Mouse (Mus musculus) forebrain, embryonic 10.5 days (tissue): ENCODE measurements around the gene Cpne4. TPM values are rescaled to one million over a fixed set of nuclear protein-coding genes. Genes with fewer than 3 reads are reported as not detected.

Experiments
- DNase-seq: peaks from one replicate; pipeline ENCODE4 v3.0.0-alpha.2; 2017; ENCODE audit warnings: low spot score; ENCODE audit errors: extremely low spot score
- H3K27ac ChIP-seq: fragments of 300-500 bp; sonication (generic); 2 replicates; pipeline ENCODE4 v1.5.1; 2016; ENCODE audit warnings: mild to moderate bottlenecking
- H3K27me3 ChIP-seq: fragments of 300-500 bp; sonication (generic); 2 replicates; pipeline ENCODE4 v1.6.1; 2016; ENCODE audit warnings: mild to moderate bottlenecking; ENCODE audit not compliant: poor library complexity, severe bottlenecking
- H3K36me3 ChIP-seq: fragments of 300-500 bp; sonication (generic); replicated peaks from 2 replicates; pipeline ENCODE4 v1.6.1; 2016; ENCODE audit warnings: mild to moderate bottlenecking, moderate library complexity
- H3K4me1 ChIP-seq: fragments of 300-500 bp; sonication (generic); 2 replicates; pipeline ENCODE4 v1.6.1; 2016
- H3K4me3 ChIP-seq: fragments of 300-500 bp; sonication (generic); 2 replicates; pipeline ENCODE4 v1.5.1; 2016; ENCODE audit warnings: mild to moderate bottlenecking, moderate library complexity
- H3K9me3 ChIP-seq: fragments of 300-500 bp; sonication (generic); 2 replicates; pipeline ENCODE4 v1.6.1; 2016; ENCODE audit warnings: mild to moderate bottlenecking, moderate library complexity
- WGBS: fragments of 180-500 bp; shearing (Covaris S2); methylation state at CpG from one replicate; pipeline ENCODE4 v1.1.7; 2016; 5-methylcytosine and 5-hydroxymethylcytosine counted together
- polyA plus RNA-seq: library from polyadenylated mRNA; unstranded; fragments of >200 nt; fragmentation: Nextera tagmentation; extraction: Ambion mirVana; gene quantifications from 2 replicates; pipeline ENCODE4 v1.2.1, GENCODE M21; 2016

Gene Cpne4
- polyA plus RNA-seq, 1 experiment from 2014 or later = 0.35 TPM

DNA sequence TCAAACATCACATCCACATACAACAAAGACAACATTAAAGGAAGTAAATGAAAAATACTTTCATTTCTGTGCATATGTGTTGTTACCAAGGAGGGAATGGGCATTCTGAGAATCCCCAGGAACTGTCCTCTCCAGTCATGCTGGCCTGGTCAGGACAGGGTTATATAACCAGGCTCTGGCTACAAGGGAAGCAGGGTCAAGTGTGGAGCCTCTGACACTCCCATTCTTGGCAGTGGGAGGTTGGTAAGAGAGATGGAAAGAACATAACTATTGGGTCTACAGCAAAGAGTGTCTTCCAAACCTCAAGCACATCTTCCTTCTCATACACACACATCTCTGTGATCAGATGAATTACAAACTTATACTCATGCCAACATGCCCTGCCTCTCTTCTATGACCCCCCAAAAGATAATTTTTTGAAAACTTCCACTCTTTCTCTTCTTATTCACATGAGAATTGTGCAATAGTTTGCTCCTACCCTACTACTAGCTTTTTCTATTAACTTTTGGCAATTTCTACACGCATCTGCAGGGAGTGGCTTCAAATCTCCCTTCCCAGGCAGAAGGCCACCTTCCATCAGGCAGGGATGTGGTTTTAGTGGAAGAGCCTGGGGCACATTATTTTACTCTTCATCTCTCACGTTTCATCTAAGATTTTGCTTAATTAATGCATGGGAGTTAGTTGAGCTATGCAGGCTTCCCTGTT is 298.3 kb downstream of the Cpne4 start:
- no peaks in the 10 kb centered on the region for H3K9me3 ChIP-seq
- H3K4me3 ChIP-seq = no peak overlapping the region
- no peak for DNase-seq
- no peaks in the 10 kb centered on the region for H3K27me3 ChIP-seq
- H3K36me3 ChIP-seq = no peaks in the 10 kb centered on the region
- no peak overlapping the region for H3K27ac ChIP-seq
- 81% methylated on average over 2 of the region's 2 CpGs for WGBS
- no peaks in the 10 kb centered on the region for H3K4me1 ChIP-seq

- no peaks in the 10 kb centered on the region for H3K4me1 ChIP-seq
- no peak overlapping the region for H3K27ac ChIP-seq
- H3K4me3 ChIP-seq = no peak overlapping the region
- WGBS = 81% methylated on average over 3 of the region's 3 CpGs
- H3K36me3 ChIP-seq = no peaks in the 10 kb centered on the region
- no peak for DNase-seq
- no peaks in the 10 kb centered on the region for H3K9me3 ChIP-seq
- H3K27me3 ChIP-seq = no peaks in the 10 kb centered on the region
Observed at GRCm38 (mm10) chr9:104853701-104854100, 306.6 kb downstream of the Cpne4 start.

DNA sequence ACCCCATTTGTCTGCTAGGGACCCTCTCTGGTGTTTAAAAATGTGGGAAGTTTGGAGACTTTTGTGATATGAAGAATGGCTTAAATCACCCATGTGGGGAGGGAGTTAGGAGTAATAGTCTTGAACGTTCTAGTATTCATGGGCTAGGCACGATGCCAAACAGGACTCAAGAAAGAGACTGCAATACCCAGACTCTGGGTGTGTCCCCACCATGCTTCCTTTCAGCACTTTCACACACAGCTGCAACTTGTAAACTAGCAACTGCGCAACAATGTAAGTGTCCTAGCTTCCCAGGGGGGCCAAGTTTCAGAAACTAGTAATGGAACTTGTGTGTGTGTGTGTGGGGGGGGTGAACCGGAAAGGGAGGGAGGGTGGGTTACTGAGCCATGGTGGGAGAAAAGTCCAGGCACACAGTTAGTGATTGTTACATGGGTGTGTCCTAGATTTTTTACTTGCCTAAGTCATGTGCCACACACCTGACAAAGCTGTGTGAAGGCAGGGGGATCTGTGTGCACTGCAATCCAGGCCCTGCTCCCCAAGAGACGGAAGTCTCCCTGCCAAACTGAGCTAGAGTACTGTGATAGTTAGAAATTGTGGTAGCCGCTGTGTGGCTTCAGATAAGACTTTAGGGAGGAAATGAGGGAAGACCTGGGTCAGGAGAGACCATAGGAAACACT is 307.3 kb downstream of the Cpne4 start:
- no peaks in the 10 kb centered on the region for H3K9me3 ChIP-seq
- no peaks in the 10 kb centered on the region for H3K36me3 ChIP-seq
- WGBS = 89% methylated on average over 6 of the region's 6 CpGs
- H3K4me3 ChIP-seq = no peak overlapping the region
- no peaks in the 10 kb centered on the region for H3K4me1 ChIP-seq
- no peak for DNase-seq
- no peaks in the 10 kb centered on the region for H3K27me3 ChIP-seq
- no peak overlapping the region for H3K27ac ChIP-seq

GRCm38 (mm10) chr9:104865830-104866229 is 318.7 kb downstream of the Cpne4 start:
- H3K27ac ChIP-seq = no peak overlapping the region
- no peaks in the 10 kb centered on the region for H3K4me1 ChIP-seq
- H3K4me3 ChIP-seq = no peak overlapping the region
- WGBS = 84% methylated on average over 1 of the region's 1 CpGs
- H3K9me3 ChIP-seq = no peaks in the 10 kb centered on the region
- no peaks in the 10 kb centered on the region for H3K36me3 ChIP-seq
- H3K27me3 ChIP-seq = no peaks in the 10 kb centered on the region
- DNase-seq = no peak

DNA sequence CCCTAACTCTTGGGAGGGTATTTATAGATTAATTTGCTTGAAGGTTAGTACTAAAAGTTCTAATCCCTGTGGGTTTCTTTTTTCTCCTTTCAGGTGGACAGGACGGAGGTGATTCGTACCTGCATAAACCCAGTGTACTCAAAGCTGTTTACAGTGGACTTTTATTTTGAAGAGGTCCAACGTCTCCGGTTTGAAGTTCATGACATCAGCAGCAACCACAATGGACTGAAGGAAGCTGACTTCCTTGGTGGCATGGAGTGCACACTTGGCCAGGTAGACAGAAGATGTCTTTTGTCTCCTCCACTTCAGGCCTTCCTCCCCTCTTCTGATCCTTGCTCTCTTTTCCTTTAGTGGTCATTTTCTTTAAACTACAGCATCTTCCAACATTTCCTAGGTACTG is 325.5 kb downstream of the Cpne4 start:
- Histone ChIP-seq H3K27me3 (no peaks in the 10 kb centered on the region), H3K4me3 (no peak overlapping the region), H3K4me1 (no peaks in the 10 kb centered on the region), H3K27ac (no peak overlapping the region), H3K9me3 (no peaks in the 10 kb centered on the region), H3K36me3 (no peaks in the 10 kb centered on the region)
- DNase-seq = no peak
- 94% methylated on average over 4 of the region's 4 CpGs for WGBS

DNA sequence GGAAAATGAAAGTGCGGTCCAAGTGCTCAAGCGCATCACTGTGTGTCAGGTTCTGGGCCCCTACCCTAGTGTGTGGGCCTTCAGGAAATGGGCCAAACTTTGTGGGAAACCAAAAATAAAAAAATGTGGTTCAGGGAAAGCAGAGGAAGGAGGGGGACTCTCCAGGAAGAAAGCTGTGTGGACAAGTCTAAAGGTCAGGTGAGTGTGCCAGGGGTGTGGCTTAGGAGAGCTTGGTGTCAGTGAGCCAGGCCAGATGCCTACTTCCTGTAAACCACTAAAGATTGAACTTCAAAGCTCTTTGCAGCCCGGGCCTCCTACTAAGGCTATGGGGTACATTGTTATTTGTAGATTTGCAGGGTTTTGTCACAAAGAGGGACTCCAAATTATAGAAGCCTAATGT is 327.1 kb downstream of the Cpne4 start:
- Histone ChIP-seq H3K27ac (no peak overlapping the region), H3K4me1 (no peaks in the 10 kb centered on the region), H3K4me3 (no peak overlapping the region), H3K27me3 (no peaks in the 10 kb centered on the region), H3K36me3 (no peaks in the 10 kb centered on the region), H3K9me3 (no peaks in the 10 kb centered on the region)
- 85% methylated on average over 3 of the region's 3 CpGs for WGBS
- DNase-seq = no peak

GRCm38 (mm10) chr9:104877014-104877413 is 329.9 kb downstream of the Cpne4 start:
- 85% methylated on average over 3 of the region's 3 CpGs for WGBS
- Histone ChIP-seq H3K9me3 (no peaks in the 10 kb centered on the region), H3K27me3 (no peaks in the 10 kb centered on the region), H3K27ac (no peak overlapping the region), H3K36me3 (no peaks in the 10 kb centered on the region), H3K4me3 (no peak overlapping the region), H3K4me1 (no peaks in the 10 kb centered on the region)
- DNase-seq = no peak

DNA sequence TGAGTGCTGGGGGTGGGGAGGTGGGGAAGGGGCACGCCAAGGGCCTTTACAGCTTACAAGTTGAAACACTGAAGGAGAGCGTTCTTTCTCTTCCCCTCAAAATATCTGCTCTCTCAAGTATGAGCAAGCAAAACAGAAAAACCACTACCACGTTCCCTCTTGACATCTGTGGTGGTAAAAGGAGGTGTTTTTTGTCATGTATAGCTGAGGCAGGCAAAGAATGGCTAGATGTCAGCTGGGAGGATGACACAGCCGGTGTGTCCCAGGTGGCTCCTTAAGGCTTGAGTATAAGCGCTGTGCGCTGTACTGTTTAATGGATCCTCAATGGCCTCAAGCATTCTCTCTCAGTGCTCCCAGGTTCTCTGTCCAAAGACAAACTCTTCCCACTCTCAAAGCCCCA is 331.5 kb downstream of the Cpne4 start:
- H3K4me3 ChIP-seq = no peak overlapping the region
- no peaks in the 10 kb centered on the region for H3K36me3 ChIP-seq
- no peaks in the 10 kb centered on the region for H3K4me1 ChIP-seq
- no peaks in the 10 kb centered on the region for H3K9me3 ChIP-seq
- 89% methylated on average over 6 of the region's 6 CpGs for WGBS
- no peaks in the 10 kb centered on the region for H3K27me3 ChIP-seq
- DNase-seq = no peak
- H3K27ac ChIP-seq = no peak overlapping the region

DNA sequence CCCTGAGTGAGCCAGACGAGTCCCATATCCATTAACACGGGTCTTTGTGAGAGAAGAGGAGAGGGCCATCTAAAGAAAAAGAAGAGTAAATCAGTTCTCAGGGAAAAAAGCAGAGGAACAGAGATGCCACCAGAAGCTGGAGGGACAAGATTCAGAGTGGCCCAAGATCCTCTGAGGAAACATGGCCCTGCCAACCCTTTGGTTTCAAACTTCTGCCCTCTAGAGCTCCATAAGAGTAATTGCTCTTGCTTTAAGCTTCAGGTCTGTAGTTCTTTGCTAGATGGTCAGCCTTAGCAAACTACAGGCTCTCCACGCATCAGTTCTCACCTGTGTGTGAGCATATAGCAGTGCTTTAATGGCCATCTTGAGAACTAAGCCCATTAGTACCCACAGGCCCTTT is 343.4 kb downstream of the Cpne4 start:
- H3K27ac ChIP-seq = no peak overlapping the region
- H3K36me3 ChIP-seq = no peaks in the 10 kb centered on the region
- H3K27me3 ChIP-seq = no peaks in the 10 kb centered on the region
- no peak overlapping the region for H3K4me3 ChIP-seq
- no peaks in the 10 kb centered on the region for H3K9me3 ChIP-seq
- no peak for DNase-seq
- 89% methylated on average over 3 of the region's 3 CpGs for WGBS
- no peaks in the 10 kb centered on the region for H3K4me1 ChIP-seq

DNA sequence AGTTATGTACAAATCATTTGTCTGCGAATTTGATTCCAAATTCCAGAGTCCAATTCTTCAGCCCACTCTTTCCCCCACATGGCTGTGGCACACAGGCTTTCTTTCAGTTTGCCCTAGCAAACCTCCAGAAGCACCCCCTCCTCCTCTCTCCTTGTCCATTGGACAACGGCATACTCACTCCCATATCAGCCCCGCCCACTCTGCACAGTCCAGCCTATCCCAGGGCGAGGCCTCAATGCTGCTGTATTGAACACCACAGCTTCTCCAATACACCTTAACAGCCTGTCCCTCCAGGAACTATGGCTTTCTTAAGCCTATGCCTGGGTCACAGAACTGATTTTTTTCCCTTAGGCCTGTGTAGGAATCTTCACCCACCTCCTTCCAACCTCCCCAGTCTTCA is 348.3 kb downstream of the Cpne4 start:
- no peak for DNase-seq
- H3K9me3 ChIP-seq = no peaks in the 10 kb centered on the region
- peaks cover 12% of the 10 kb centered on the region for H3K4me1 ChIP-seq
- no peaks in the 10 kb centered on the region for H3K36me3 ChIP-seq
- H3K27ac ChIP-seq = no peak overlapping the region
- H3K4me3 ChIP-seq = no peak overlapping the region
- no peaks in the 10 kb centered on the region for H3K27me3 ChIP-seq
- 84% methylated on average over 4 of the region's 4 CpGs for WGBS

DNA sequence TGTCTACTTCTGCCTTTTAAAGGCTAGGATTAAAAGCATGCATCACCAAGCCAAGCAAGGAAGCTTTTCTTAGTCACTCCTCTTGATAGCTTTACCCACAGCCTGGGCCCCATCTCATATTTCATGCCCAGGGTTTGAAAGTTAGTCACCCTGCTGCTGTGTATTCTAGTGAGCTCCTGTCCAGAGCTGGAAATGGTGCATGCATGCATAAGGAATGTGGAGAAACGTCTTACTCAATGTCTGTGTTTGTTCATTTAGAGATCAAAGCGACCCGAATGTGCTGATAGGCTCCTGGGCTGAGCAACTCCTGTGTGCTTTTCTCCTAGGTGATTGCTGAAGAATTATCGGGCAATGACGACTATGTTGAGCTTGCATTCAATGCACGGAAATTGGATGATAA is 354.0 kb downstream of the Cpne4 start:
- 43% methylated on average over 6 of the region's 6 CpGs for WGBS
- Histone ChIP-seq H3K27me3 (no peaks in the 10 kb centered on the region), H3K4me3 (no peak overlapping the region), H3K4me1 (peaks cover 30% of the 10 kb centered on the region), H3K36me3 (no peaks in the 10 kb centered on the region), H3K27ac (no peak overlapping the region), H3K9me3 (no peaks in the 10 kb centered on the region)
- DNase-seq = peak; percentile 23

DNA sequence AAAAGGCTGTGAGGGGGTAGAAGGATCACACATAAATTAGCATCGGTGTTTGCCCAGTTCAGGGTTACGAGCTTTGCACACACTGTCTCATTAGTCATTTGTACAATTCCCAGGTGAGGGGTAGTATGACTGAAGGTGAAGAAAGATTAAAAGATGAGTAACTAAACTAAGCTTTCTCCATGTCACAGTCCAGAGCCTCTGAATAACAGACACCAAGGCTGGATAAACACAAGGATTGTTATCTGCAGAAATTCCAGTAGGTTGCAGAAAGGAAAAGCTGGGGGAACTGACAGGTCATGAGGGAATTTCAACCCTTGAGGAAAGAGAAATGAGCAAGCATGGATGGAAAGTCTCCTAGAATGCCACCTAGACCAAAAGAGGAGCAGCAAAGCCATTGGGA is 354.7 kb downstream of the Cpne4 start:
- WGBS = 70% methylated on average over 2 of the region's 2 CpGs

GRCm38 (mm10) chr9:104912686-104913085 is 365.6 kb downstream of the Cpne4 start:
- no peaks in the 10 kb centered on the region for H3K27me3 ChIP-seq
- H3K9me3 ChIP-seq = no peaks in the 10 kb centered on the region
- H3K4me3 ChIP-seq = no peak overlapping the region
- H3K27ac ChIP-seq = no peak overlapping the region
- WGBS = 77% methylated on average over 2 of the region's 2 CpGs
- peaks cover 10% of the 10 kb centered on the region for H3K4me1 ChIP-seq
- no peak for DNase-seq
- no peaks in the 10 kb centered on the region for H3K36me3 ChIP-seq

More for the DNA sequence above, 354.7 kb downstream of the Cpne4 start:
- H3K36me3 ChIP-seq = no peaks in the 10 kb centered on the region
- H3K4me3 ChIP-seq = no peak overlapping the region
- H3K27ac ChIP-seq = peak overlapping the region; percentile 22; the same call in 1 of the 2 replicates
- no peaks in the 10 kb centered on the region for H3K9me3 ChIP-seq
- no peak for DNase-seq
- H3K27me3 ChIP-seq = no peaks in the 10 kb centered on the region
- peaks cover 31% of the 10 kb centered on the region for H3K4me1 ChIP-seq
